Mouse (Mus musculus) heart, embryonic 13.5 days (tissue): ENCODE measurements around the gene Abce1. TPM values are rescaled to one million over a fixed set of nuclear protein-coding genes. Genes with fewer than 3 reads are reported as not detected.
"Not testable (repeated sequence)": the region's sequence is repeated elsewhere in the genome, so short reads cannot be mapped to it uniquely, and the experiment has no call there.

Source experiments
- ATAC-seq: fragments of 200-750 bp; cut with Nextera tagmentation; 2 replicates; pipeline ENCODE4 v1.8.0; 2017; ENCODE audit warnings: moderate TSS enrichment; ENCODE audit not compliant: insufficient number of reproducible peaks, low FRiP score, low TSS enrichment; ENCODE audit errors: extremely low read depth
- H3K27ac ChIP-seq: fragments of 300-500 bp; sonication (generic); replicated peaks from 2 replicates; pipeline ENCODE4 v1.5.1; 2015; ENCODE audit warnings: moderate library complexity, mild to moderate bottlenecking, inconsistent platforms
- H3K27me3 ChIP-seq: fragments of 300-500 bp; sonication (generic); replicated peaks from 2 replicates; pipeline ENCODE4 v1.6.1; 2015; ENCODE audit warnings: mild to moderate bottlenecking, inconsistent platforms
- H3K36me3 ChIP-seq: fragments of 300-500 bp; sonication (generic); 2 replicates; pipeline ENCODE4 v1.6.1; 2015; ENCODE audit warnings: mild to moderate bottlenecking, inconsistent platforms
- H3K4me1 ChIP-seq: fragments of 300-500 bp; sonication (generic); 2 replicates; pipeline ENCODE4 v1.6.1; 2015; ENCODE audit warnings: inconsistent platforms
- H3K4me2 ChIP-seq: fragments of 300-500 bp; sonication (generic); 2 replicates; pipeline ENCODE4 v1.6.1; 2015; ENCODE audit warnings: inconsistent platforms, mild to moderate bottlenecking, moderate library complexity
- H3K4me3 ChIP-seq: fragments of 300-500 bp; sonication (generic); 2 replicates; pipeline ENCODE4 v1.5.1; 2015; ENCODE audit warnings: moderate library complexity, mild to moderate bottlenecking, inconsistent platforms
- H3K9ac ChIP-seq: fragments of 300-500 bp; sonication (generic); 2 replicates; pipeline ENCODE4 v1.6.1; 2015; ENCODE audit warnings: inconsistent platforms, mild to moderate bottlenecking, moderate library complexity
- H3K9me3 ChIP-seq: fragments of 300-500 bp; sonication (generic); 2 replicates; pipeline ENCODE4 v1.6.1; 2016; ENCODE audit warnings: inconsistent platforms
- WGBS: fragments of 180-500 bp; shearing (Covaris S2); methylation state at CpG from one replicate; pipeline ENCODE4 v1.1.7; 2015; ENCODE audit warnings: mixed read lengths; 5-methylcytosine and 5-hydroxymethylcytosine counted together
- polyA plus RNA-seq: library from polyadenylated mRNA; unstranded; fragments of >200 nt; fragmentation: Nextera tagmentation; extraction: Ambion mirVana; gene quantifications from 2 replicates; pipeline ENCODE4 v1.2.1, GENCODE M21; 2015

The Abce1 gene
- polyA plus RNA-seq, 1 experiment from 2014 or later = 66.7 TPM

DNA sequence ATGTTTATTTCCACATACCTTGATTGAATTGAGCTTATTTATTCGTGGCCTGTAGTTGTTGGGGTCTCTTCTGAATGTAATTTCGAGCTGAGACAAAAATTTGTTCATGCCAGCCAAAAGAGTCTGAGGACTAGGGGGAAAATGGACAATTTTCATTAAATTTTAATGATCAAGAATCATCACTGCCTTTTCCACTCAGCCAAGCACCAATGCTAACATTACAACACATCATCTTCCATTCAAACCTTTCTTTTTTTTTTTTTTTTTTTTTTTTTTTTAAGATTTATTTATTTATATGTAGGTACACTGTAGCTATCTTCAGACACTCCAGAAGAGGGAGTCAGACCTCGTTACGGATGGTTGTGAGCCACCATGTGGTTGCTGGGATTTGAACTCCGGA is 25.6 kb downstream of the Abce1 start:
- 94% methylated on average over 5 of the region's 5 CpGs for WGBS

DNA sequence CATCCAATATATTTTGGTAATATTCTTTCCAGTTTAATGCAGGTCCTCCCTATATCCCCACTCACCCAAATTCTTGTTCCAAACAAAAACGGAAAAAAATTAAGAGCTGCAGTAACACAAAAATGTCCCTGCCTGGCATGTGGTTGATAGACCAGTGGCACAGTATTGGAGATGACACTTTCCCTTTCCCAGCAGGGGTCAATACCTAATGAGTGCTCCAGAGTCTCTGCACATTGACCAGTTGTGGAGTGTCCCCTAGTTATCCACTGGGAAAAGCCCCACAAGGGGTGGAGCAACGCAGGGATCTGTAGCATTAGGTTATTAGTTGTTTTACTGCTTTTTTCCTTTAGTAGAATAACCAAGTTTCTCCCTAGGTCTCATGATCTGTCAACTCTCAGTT is 30.6 kb downstream of the Abce1 start:
- H3K4me3 ChIP-seq = peak overlapping the region; percentile 61
- 31% methylated on average over 2 of the region's 2 CpGs for WGBS
- H3K9ac ChIP-seq = peak overlapping the region; percentile 76
- no peak overlapping the region for H3K27ac ChIP-seq
- no peaks in the 10 kb centered on the region for H3K27me3 ChIP-seq
- H3K4me2 ChIP-seq = peak overlapping the region; percentile 81
- H3K36me3 ChIP-seq = peaks cover 55% of the 10 kb centered on the region
- peaks cover 5% of the 10 kb centered on the region for H3K4me1 ChIP-seq
- no peaks in the 10 kb centered on the region for H3K9me3 ChIP-seq
- no peak for ATAC-seq

More for the DNA sequence above, 25.6 kb downstream of the Abce1 start:
- not testable (repeated sequence) for H3K4me1 ChIP-seq, ATAC-seq, H3K9ac ChIP-seq, H3K27me3 ChIP-seq, H3K4me3 ChIP-seq, H3K4me2 ChIP-seq, H3K27ac ChIP-seq, H3K9me3 ChIP-seq
- H3K36me3 ChIP-seq = peaks cover 92% of the 10 kb centered on the region

DNA sequence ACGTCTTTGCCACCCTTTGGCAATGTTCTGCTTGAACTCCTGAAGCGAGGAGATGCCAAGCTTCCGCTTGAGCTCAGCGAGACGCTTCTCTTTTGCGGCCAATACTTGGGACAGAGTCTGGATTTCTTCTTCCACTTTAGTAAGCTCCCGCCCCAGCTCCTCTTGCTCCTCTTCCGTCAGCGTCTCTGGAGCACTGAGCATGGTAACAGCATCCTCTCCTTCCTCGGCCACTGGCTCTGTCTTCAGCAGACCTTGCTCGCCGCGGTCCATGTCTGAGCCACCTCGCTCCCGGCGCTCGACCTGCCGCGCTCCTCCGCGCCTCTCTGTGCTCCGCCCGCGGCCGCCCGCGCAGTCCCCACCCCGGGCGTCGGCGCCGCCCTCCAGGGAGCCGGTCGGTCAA is 31.0 kb downstream of the Abce1 start:
- Histone ChIP-seq H3K4me1 (peaks cover 5% of the 10 kb centered on the region), H3K27me3 (no peaks in the 10 kb centered on the region), H3K4me3 (peak overlapping the region; percentile 61), H3K9ac (peak overlapping the region; percentile 76), H3K9me3 (no peaks in the 10 kb centered on the region), H3K27ac (no peak overlapping the region), H3K36me3 (peaks cover 55% of the 10 kb centered on the region), H3K4me2 (peak overlapping the region; percentile 81)
- WGBS = 3% methylated on average over 34 of the region's 34 CpGs
- ATAC-seq = no peak

DNA sequence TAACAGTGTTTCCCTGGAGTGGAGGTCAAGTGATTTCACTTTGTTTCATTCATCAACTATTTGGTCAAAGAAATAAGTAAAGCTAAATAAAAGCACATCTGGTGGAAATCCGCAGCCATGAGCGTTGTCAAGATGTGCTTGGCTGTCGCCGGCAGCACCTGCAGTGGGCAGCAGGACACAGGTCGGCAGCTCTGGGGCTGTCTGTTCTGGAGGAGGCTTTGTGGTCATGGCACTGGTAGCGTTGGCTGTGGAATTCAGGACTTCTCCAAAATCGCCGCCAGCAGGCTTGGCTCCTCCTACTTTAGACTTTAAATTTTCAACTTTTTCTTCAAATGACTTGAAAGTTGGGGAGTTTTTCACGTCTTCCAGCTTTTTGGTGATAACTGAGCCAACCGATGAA is 31.5 kb downstream of the Abce1 start:
- H3K27me3 ChIP-seq, H3K27ac ChIP-seq, H3K9me3 ChIP-seq, ATAC-seq, H3K4me1 ChIP-seq: not testable (repeated sequence)
- Histone ChIP-seq H3K36me3 (peaks cover 54% of the 10 kb centered on the region), H3K4me2 (peak overlapping the region; percentile 81), H3K9ac (peak overlapping the region; percentile 76), H3K4me3 (peak overlapping the region; percentile 61)
- WGBS = 37% methylated on average over 10 of the region's 10 CpGs

DNA sequence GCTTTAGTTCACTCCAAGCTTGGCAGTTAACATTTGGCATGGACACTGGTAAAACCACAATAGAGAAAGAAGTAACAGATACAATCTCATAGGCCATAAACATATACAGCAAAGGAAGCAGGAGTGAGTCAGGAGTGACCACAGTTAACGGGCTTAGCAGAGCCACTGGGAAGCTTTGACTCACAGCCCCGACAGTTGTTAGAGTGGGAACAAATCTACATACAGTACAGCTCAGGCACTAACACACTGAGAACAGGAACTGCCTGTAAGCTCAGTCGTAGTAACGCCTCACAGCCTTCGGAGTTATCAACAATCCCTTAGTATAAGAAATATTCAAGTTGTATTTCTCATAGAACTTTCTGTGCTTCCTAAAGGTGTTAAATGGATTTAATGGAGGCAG is 32.5 kb downstream of the Abce1 start:
- no peak for ATAC-seq
- H3K27ac ChIP-seq = no peak overlapping the region
- H3K36me3 ChIP-seq = peaks cover 52% of the 10 kb centered on the region
- no peak overlapping the region for H3K9ac ChIP-seq
- WGBS = 56% methylated on average over 5 of the region's 5 CpGs
- no peak overlapping the region for H3K4me3 ChIP-seq
- H3K4me1 ChIP-seq = peaks cover 5% of the 10 kb centered on the region
- H3K27me3 ChIP-seq = no peaks in the 10 kb centered on the region
- no peak overlapping the region for H3K4me2 ChIP-seq
- H3K9me3 ChIP-seq = no peaks in the 10 kb centered on the region

DNA sequence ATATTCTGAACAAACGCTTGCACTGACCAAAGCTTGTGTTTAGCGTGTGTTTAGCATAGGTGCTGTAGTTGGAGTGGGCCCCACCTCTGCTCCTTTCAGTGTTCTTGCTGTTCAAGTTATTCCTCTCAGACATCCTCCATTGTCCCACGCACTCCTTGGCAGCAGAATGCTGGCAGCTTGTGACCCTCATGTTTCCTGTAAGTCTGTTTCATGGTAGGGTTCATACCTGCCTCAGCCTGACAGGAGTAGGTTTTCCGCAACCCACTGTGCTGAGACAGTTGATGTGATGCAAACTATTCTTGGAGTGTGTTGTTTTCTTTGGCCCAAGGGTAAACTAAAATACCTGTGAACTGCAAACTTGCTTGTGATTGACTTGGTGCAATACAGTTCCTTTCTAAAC is 35.1 kb downstream of the Abce1 start:
- Histone ChIP-seq H3K27me3 (no peaks in the 10 kb centered on the region), H3K9me3 (no peaks in the 10 kb centered on the region), H3K36me3 (peaks cover 54% of the 10 kb centered on the region), H3K9ac (no peak overlapping the region), H3K27ac (no peak overlapping the region), H3K4me1 (peaks cover 5% of the 10 kb centered on the region), H3K4me3 (no peak overlapping the region), H3K4me2 (no peak overlapping the region)
- ATAC-seq = no peak
- WGBS = 79% methylated on average over 4 of the region's 4 CpGs

DNA sequence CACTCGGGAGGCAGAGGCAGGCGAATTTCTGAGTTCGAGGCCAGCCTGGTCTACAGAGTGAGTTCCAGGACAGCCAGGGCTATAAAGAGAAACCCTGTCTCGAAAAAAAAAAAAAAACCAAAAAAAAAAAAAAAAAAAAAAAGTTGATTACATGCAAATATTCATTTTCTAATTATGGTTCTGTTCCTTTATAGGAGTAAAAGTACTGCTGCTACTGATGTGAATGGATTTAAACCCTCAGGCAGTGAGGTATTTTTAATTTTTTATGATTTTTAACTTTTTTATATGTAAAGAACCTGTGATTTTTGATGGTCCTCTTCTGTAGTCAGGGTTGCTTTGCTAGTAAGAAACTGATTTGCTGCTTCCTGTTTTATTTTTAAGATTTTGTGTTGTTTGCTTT is 52.8 kb downstream of the Abce1 start:
- H3K4me3 ChIP-seq, H3K4me1 ChIP-seq, H3K27me3 ChIP-seq, H3K27ac ChIP-seq, H3K9me3 ChIP-seq, ATAC-seq, H3K4me2 ChIP-seq, H3K9ac ChIP-seq: not testable (repeated sequence)
- H3K36me3 ChIP-seq = peaks cover 88% of the 10 kb centered on the region
- WGBS = 79% methylated on average over 3 of the region's 4 CpGs

- peaks cover 15% of the 10 kb centered on the region for H3K4me1 ChIP-seq
- H3K4me2 ChIP-seq = no peak overlapping the region
- no peak overlapping the region for H3K27ac ChIP-seq
- no peak for ATAC-seq
- no peak overlapping the region for H3K9ac ChIP-seq
- H3K4me3 ChIP-seq = no peak overlapping the region
- H3K9me3 ChIP-seq = no peaks in the 10 kb centered on the region
- H3K36me3 ChIP-seq = peaks cover 77% of the 10 kb centered on the region
- 69% methylated on average over 4 of the region's 4 CpGs for WGBS
- H3K27me3 ChIP-seq = no peaks in the 10 kb centered on the region
Measured at GRCm38 (mm10) chr8:79653736-79654135, 57.8 kb downstream of the Abce1 start.

GRCm38 (mm10) chr8:79650158-79650814 is 61.3 kb downstream of the Abce1 start:
- no peak for ATAC-seq
- WGBS = 90% methylated on average over 1 of the region's 1 CpGs
- Histone ChIP-seq H3K27ac (no peak overlapping the region), H3K27me3 (no peaks in the 10 kb centered on the region), H3K9me3 (no peaks in the 10 kb centered on the region), H3K4me2 (no peak overlapping the region), H3K4me1 (peaks cover 19% of the 10 kb centered on the region), H3K4me3 (no peak overlapping the region), H3K9ac (no peak overlapping the region), H3K36me3 (peaks cover 77% of the 10 kb centered on the region)

DNA sequence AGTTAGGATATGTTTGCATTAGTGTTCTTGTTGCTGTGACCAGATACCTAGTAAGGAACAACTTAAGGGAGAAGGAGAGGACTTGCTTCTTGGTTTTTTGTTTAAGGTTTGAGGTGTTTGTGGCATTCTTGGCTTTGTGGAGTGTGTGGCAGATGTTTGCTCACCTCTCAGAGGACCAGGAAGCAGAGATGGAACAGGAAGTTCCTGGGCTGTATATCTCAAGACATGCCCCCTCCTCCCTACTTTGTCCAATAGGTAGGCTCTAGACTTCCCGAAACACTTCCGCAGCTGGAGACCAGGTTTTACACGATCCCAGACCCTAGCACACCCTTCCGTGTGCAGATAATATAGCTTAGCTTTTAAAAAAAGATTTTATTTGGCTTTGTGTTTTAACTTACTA is 62.0 kb downstream of the Abce1 start:
- Histone ChIP-seq H3K36me3 (peaks cover 75% of the 10 kb centered on the region), H3K4me2 (no peak overlapping the region), H3K9ac (no peak overlapping the region), H3K9me3 (no peaks in the 10 kb centered on the region), H3K4me3 (no peak overlapping the region), H3K27me3 (no peaks in the 10 kb centered on the region), H3K4me1 (peaks cover 19% of the 10 kb centered on the region), H3K27ac (no peak overlapping the region)
- WGBS = 85% methylated on average over 4 of the region's 4 CpGs
- ATAC-seq = no peak

GRCm38 (mm10) chr8:79641119-79641518 is 70.4 kb downstream of the Abce1 start:
- Histone ChIP-seq H3K36me3 (peaks cover 22% of the 10 kb centered on the region), H3K4me1 (peaks cover 35% of the 10 kb centered on the region), H3K4me3 (peak overlapping the region; percentile 75), H3K27me3 (no peaks in the 10 kb centered on the region), H3K27ac (peak overlapping the region; percentile 98), H3K4me2 (peak overlapping the region; percentile 77), H3K9ac (peak overlapping the region; percentile 98), H3K9me3 (no peaks in the 10 kb centered on the region)
- 3% methylated on average over 1 of the region's 1 CpGs for WGBS
- no peak for ATAC-seq
